In genomic region chr11:24162056-24162455, GRCm38 (mm10) we compare ENCODE assay signal across 9 mouse cellular contexts.
A peak's percentile ranks its signal among the peaks of the same experiment; 100 is the strongest.
DNase-seq lines count a peak whose midpoint lies in the region; ATAC-seq and TF ChIP-seq lines count a peak whose summit lies in the region.
"Had no signal": no experiment of that assay in that cellular context is flagged by ENCODE, and none has a peak within 500 bp of the region (broad histone marks: within the 10 kb centered on the region; RNA-seq: fewer than 3 reads in every experiment).

No protein-coding gene starts in this region.

- no peak for ATAC-seq in kidney, postnatal 0 days (replicated peaks; ENCODE audit: low FRiP score, low read depth)
- peak; percentile 38 for ATAC-seq in granulocyte monocyte progenitor cell, adult 5-6 weeks (replicated peaks; ENCODE audit: poor library complexity, severe bottlenecking)
- ATAC-seq in limb, embryonic 14.5 days (ENCODE audit: low FRiP score, low read depth) = peak; percentile 21
- ATAC-seq in erythroblast, adult 5-6 weeks (replicated peaks; ENCODE audit: low FRiP score, poor library complexity, severe bottlenecking) = no peak
- ATAC-seq: Patski had no signal

- no peaks in the 10 kb centered on the region for H3K4me1 ChIP-seq in kidney, postnatal 0 days (replicated peaks; ENCODE audit: insufficient read depth, low read length)
- peaks cover 26% of the 10 kb centered on the region for H3K4me1 ChIP-seq in limb, embryonic 14.5 days (ENCODE audit: control insufficient read depth, insufficient read depth, low read length)

- H3K9me3 ChIP-seq in kidney, postnatal 0 days (replicated peaks; ENCODE audit: low read length) = no peaks in the 10 kb centered on the region
- H3K9me3 ChIP-seq in limb, embryonic 14.5 days (ENCODE audit: control insufficient read depth, low read length) = no peaks in the 10 kb centered on the region

- no peaks in the 10 kb centered on the region for H3K27me3 ChIP-seq in kidney, postnatal 0 days (ENCODE audit: insufficient read depth, low read length)
- no peaks in the 10 kb centered on the region for H3K27me3 ChIP-seq in limb, embryonic 14.5 days (ENCODE audit: control insufficient read depth, insufficient read depth, low read length)

- TF ChIP-seq CTCF in kidney, postnatal 0 days (IDR thresholded peaks at IDR 0.05; ENCODE audit: low read depth) = no peak
- no peak for TF ChIP-seq CTCF in brain, embryonic 14.5 days (IDR thresholded peaks at IDR 0.05; ENCODE audit: borderline replicate concordance, extremely low read depth, insufficient read depth, insufficient read length)

- no peak overlapping the region for H3K27ac ChIP-seq in kidney, postnatal 0 days
- H3K27ac ChIP-seq in limb, embryonic 14.5 days (replicated peaks; ENCODE audit: low read depth, low read length) = no peak overlapping the region

- H3K4me2 ChIP-seq in kidney, postnatal 0 days (ENCODE audit: low read length) = no peak overlapping the region
- H3K4me2 ChIP-seq in limb, embryonic 14.5 days (replicated peaks; ENCODE audit: low read depth, low read length, severe bottlenecking) = no peak overlapping the region

- WGBS in kidney, postnatal 0 days = 55% methylated on average over 7 of the region's 7 CpGs
- 34% methylated on average over 7 of the region's 7 CpGs for WGBS in limb, embryonic 14.5 days

- H3K36me3 ChIP-seq in kidney, postnatal 0 days (ENCODE audit: insufficient read depth, low read length) = no peaks in the 10 kb centered on the region
- H3K36me3 ChIP-seq in limb, embryonic 14.5 days (ENCODE audit: control insufficient read depth, insufficient read depth, low read length) = peaks cover 32% of the 10 kb centered on the region

- peak; percentile 40 for DNase-seq in kidney, postnatal 0 days (ENCODE audit: low spot score)
- DNase-seq in kidney, postnatal 36 days = no peak
- DNase-seq in brain, embryonic 14.5 days (ENCODE audit: low read depth) = peak; percentile 96
- DNase-seq in limb, embryonic 14.5 days (ENCODE audit: low spot score) = peak; percentile 73
- no peak for DNase-seq in B cell, adult 2 months
- DNase-seq in MN1 (ENCODE audit: low spot score) = no peak

- no peak overlapping the region for H3K9ac ChIP-seq in kidney, postnatal 0 days (ENCODE audit: low read depth, low read length)
- H3K9ac ChIP-seq in limb, embryonic 14.5 days (ENCODE audit: low read depth, low read length, severe bottlenecking) = no peak overlapping the region

- H3K4me3 ChIP-seq in kidney, postnatal 0 days (replicated peaks; ENCODE audit: low read depth, low read length) = no peak overlapping the region
- no peak overlapping the region for H3K4me3 ChIP-seq in limb, embryonic 14.5 days (replicated peaks; ENCODE audit: low read length)

- TF ChIP-seq POLR2A in brain, embryonic 14.5 days (IDR thresholded peaks at IDR 0.05; ENCODE audit: borderline replicate concordance, extremely low read depth, insufficient read depth, insufficient read length, poor library complexity, severe bottlenecking) = no peak
- TF ChIP-seq POLR2A in limb, embryonic 14.5 days (IDR thresholded peaks at IDR 0.05; ENCODE audit: borderline replicate concordance, extremely low read depth, insufficient read depth, insufficient read length) = no peak

Comparison
In these comparisons a context has a peak if more than half of its experiments do, and no peak if none do; other contexts are left out.
1. DNase-seq: peak in kidney, postnatal 0 days (single experiment), brain, embryonic 14.5 days (single experiment) and limb, embryonic 14.5 days (single experiment); none in kidney, postnatal 36 days (0 of 2), B cell, adult 2 months (0 of 2) and MN1 (single experiment).
2. ATAC-seq: peak in granulocyte monocyte progenitor cell, adult 5-6 weeks (single experiment) and limb, embryonic 14.5 days (single experiment); none in kidney, postnatal 0 days (single experiment) and erythroblast, adult 5-6 weeks (single experiment).